Mouse (Mus musculus): ENCODE data around the gene Arhgef39.

Arhgef39 gene

GRCm38 (mm10) chr4:43453413-43453812, 46.1 kb downstream of the Arhgef39 start:
- in situ Hi-C loops (cut with MboI; ENCODE audit: low pct_unique_long_range_greater_than_20kb in 1 of 2, low sequenced_read_pairs in 2 of 2, unreplicated experiment in 1 of 2): no loop called here

GRCm38 (mm10) chr4:43452315-43452714, 47.2 kb downstream of the Arhgef39 start:
- in situ Hi-C loops (cut with MboI; ENCODE audit: low pct_unique_long_range_greater_than_20kb in 1 of 2, low sequenced_read_pairs in 2 of 2, unreplicated experiment in 1 of 2): no loop called here

- in situ Hi-C loops (cut with MboI; ENCODE audit: low pct_unique_long_range_greater_than_20kb in 1 of 2, low sequenced_read_pairs in 2 of 2, unreplicated experiment in 1 of 2): no loop called here
Measured at GRCm38 (mm10) chr4:43448554-43448953, 50.9 kb downstream of the Arhgef39 start.

GRCm38 (mm10) chr4:43447251-43447650, 52.2 kb downstream of the Arhgef39 start:
- in situ Hi-C loops (cut with MboI; ENCODE audit: low pct_unique_long_range_greater_than_20kb in 1 of 2, low sequenced_read_pairs in 2 of 2, unreplicated experiment in 1 of 2): no loop called here

Measured in mouse embryonic stem cell (cell line).